Mouse (Mus musculus) lung, postnatal 10 days (tissue): ENCODE data around the gene Acot1.
"Not testable (repeated sequence)": the region's sequence is repeated elsewhere in the genome, so short reads cannot be mapped to it uniquely, and the experiment has no call there.

Source experiments
- DNase-seq: peaks from one replicate; pipeline ENCODE4 v3.0.0; 2021

Gene Acot1

GRCm38 (mm10) chr12:84022266-84022665, 13.0 kb downstream of the Acot1 start:
- DNase-seq, result not testable (repeated sequence)

- no peak for DNase-seq
Observed at GRCm38 (mm10) chr12:84023052-84023745, 13.9 kb downstream of the Acot1 start.

DNA sequence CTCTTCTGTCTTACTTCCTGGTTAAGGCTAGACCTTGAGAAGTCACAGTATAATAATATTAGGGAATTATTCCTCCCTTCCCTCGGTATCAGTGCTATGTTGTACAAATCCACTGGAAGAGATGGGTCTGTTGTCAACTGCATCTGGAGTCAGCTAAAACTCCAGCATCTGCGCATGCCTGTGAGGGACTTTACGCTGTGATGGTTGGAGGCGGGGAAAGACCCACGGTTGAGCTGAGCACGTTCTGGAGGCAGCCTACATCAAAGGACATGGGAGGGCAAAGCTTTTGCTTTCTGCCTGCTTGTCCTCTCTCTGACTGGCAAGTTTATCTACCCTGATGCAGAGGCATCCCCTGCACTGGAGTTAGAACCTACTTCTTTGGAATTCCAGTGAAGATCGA, 16.6 kb downstream of the Acot1 start:
- no peak for DNase-seq

- DNase-seq, result not testable (repeated sequence)
Observed at GRCm38 (mm10) chr12:84028328-84028727, 19.0 kb downstream of the Acot1 start.

DNA sequence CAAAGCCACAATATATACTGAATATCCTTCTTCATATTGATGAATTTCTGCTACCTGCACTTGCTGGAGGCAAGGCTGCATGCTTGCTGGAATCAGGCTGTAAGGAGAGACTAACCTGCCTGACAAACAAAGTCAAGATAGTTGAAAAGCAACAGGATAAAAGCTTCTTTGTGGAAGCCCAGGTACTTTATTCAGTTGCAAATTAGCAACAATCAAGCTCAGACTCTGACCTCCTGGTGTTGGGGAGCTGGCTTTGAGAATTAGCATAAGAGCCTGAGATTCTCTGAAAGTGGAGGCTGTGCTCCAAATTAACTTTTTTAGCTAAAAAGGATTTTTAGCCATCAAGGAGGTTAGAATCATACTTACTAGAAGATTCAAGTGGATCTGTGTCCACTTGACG, 19.8 kb downstream of the Acot1 start:
- not testable (repeated sequence) for DNase-seq

DNA sequence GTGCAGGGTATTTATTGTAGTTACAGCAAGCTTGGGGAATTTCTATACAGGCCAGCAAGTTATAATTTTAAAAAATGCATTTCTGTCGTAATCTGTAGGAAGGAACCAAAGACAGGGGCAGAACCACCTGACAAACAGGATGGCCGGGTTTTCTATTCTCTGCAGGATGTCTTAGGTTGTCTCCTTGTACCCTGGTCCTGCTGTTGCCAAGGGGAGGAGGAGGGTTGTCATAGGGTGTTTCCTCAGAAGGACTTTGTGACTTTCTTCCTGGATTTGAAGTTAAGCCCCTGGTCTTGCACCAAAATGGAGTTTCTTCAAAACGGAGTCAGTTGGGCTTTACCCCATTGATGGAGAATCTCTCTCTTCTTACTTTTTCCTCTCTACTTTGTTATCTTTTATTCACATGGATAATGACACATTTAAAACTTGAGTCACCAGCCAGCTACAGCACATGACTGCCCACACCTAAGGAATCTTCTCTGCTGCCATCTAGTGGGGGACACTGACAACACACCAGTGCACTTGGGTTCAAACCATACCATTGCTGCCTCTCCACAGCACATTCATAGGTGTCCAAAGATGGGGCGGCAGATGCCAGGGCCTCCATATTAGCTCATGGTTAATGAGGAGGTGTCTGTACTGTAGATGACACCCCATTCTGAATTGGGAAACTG, 21.5 kb downstream of the Acot1 start:
- DNase-seq, result peak; percentile 85

- no peak for DNase-seq
Observed at GRCm38 (mm10) chr12:84032854-84033253, 23.6 kb downstream of the Acot1 start.

GRCm38 (mm10) chr12:84033302-84033701, 24.0 kb downstream of the Acot1 start:
- not testable (repeated sequence) for DNase-seq

GRCm38 (mm10) chr12:84034108-84034507, 24.8 kb downstream of the Acot1 start:
- DNase-seq, result no peak

DNA sequence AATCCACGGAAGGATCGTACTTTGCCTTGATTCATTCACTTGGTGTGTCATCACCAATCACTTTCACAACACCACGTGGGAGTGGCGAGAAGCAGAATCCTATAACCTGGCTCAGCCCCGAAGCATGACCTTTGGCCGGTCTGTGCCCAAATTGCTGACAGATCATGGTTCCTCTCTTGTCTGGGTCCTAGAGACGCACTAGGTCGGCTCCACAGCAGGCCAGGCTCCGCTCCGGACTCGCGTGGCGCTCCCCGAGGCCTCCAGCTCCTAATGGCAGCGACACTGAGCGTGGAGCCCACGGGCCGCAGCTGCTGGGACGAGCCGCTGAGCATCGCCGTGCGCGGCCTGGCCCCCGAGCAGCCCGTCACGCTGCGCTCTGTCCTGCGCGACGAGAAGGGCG, 29.0 kb downstream of the Acot1 start, which contains the start of gene Acot4:
Gene Acot4, plus strand, starts transcription at position 139 of the 400 bp plus-strand sequence.
- DNase-seq, result peak; percentile 39

GRCm38 (mm10) chr12:84038691-84039111, 29.4 kb downstream of the Acot1 start, which contains the start of gene Gm49366:
Gene Gm49366 (plus strand): TSS chr12:84038935.
- peak; percentile 46 for DNase-seq

GRCm38 (mm10) chr12:84042248-84042647, 33.0 kb downstream of the Acot1 start:
- DNase-seq, result no peak

DNA sequence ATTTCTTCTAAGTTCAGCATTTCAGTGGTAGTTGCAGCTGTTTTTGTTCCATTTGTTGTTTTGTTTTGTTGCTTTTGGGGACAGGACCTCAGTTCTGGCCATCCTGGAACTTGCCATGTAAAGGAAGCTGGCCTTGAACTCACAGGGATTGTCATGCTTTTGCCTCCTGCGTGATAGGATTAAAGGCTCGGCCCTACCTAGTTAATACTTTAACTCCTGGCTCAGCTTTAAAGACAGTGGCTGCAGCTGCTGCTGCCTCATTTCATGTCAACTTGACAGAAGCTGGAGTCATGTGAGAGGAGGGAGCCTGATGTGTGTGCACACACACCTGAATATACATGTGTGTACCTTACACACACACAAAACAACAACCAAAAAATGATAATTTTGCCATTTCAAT, 34.8 kb downstream of the Acot1 start:
- DNase-seq, result no peak

GRCm38 (mm10) chr12:84046906-84047305, 37.6 kb downstream of the Acot1 start:
- DNase-seq, result no peak

DNA sequence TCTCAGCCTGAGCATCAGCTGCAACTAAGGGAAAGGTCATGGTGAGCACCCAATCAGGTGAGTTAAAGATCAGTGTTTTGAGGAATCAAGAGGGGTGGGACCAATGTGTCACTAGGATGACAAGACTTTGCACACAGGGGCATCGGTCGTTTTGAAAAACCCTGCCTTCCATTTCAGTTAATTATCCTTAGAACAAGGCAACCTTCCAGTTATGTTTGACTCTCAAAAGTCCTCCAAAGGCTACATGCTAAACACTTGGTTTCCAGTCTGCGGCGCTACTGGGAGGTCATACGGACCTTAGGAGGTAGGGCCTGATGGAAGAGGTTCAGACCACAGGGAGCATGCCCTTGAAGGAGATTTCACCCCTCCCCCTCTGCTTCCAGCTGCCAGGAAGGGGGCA, 41.5 kb downstream of the Acot1 start:
- not testable (repeated sequence) for DNase-seq

GRCm38 (mm10) chr12:84051937-84052474, 42.7 kb downstream of the Acot1 start, which contains the start of gene Acot3:
Gene Acot3 (plus strand): TSS chr12:84052144.
- DNase-seq, result no peak

DNA sequence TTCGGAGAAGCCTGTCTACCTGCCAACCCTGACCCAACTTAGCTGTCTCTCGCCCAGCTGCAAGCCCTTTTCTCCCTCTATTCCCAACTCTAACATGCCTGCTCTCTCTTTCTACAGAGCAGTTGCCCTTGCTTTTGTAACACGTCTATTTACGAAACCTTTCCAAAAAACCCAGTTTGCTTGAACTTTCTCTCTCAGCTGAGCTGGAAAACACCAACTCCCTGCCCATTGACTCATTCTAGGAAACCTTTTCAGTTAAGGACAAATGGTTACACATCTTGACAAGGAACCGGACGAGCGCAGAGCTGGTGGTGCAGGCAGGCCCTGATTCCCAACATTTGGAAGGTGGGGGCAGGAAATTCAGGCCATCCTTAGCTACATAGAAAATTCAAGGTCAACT, 43.3 kb downstream of the Acot1 start:
- DNase-seq, result no peak

- no peak for DNase-seq
Observed at GRCm38 (mm10) chr12:84053173-84053572, 43.9 kb downstream of the Acot1 start.

DNA sequence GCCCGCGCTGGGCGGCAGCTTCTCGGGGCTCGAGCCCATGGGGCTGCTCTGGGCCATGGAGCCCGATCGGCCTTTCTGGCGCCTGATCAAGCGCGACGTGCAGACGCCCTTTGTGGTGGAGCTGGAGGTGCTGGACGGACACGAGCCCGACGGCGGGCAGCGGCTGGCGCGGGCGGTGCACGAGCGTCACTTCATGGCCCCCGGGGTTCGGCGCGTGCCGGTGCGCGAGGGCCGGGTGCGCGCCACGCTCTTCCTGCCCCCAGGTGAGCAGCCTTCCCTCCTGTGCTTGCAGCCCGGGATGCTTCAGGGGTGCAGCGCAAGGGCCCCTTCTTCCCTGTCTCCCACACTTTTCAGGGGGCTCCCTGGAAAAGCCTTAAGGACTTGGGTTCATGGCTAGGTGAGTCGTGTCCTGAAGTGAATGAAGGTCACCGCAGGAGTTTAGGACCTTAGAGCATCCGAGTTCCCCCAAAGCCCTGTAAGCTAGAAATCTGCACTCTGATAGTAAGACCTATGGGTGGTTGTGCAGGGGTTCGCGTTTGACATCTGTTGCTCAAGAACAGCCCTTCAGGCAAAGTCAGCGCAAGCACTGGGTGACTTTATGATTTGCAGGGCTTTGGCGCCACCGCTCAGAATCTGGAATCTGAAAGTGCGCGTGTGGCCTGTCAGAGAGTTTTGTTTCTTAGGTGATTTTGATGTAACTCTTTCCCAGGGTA, 44.5 kb downstream of the Acot1 start:
- peak; percentile 15 for DNase-seq

DNA sequence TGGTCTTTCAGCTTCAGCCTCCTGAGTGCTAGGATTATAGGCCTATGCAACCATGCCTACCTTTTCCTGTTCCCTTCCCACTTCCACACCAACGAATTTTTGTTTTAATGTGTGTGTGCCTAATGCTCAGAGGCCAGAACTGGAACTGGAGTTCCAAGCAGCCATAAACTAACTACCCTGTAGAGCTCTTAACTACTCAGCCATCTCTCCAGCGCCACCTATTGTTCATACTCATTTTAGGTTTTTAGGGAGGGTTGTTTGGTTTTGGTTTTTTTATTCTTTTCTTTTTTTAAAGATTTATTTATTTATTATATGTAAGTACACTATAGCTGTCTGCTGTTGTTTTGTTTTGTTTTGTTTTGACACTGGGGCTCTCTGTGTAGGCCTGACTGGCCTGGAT, 51.7 kb downstream of the Acot1 start:
- peak; percentile 48 for DNase-seq

GRCm38 (mm10) chr12:84062336-84062735, 53.0 kb downstream of the Acot1 start:
- DNase-seq, result no peak

- DNase-seq, result peak; percentile 30
Observed at GRCm38 (mm10) chr12:84063228-84063627, 53.9 kb downstream of the Acot1 start.

DNA sequence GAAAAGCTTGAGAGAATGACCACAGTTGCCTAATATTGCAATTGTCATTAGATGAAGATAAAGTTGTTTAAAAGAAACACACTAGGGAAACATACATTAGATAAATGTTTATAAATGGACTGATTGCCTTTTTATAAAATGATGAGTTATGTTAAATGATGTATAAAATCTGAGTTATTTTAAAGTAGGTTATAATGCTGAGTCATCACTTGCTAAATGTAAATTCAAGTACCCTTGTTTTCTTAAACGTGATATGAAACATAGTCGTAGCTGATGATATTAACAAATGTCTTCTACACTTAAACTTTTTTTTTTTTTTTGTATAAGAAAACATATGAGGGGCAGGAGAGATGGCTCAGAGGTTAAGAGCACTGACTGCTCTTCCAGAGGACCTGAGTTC, 54.5 kb downstream of the Acot1 start:
- DNase-seq, result no peak
